Mouse (Mus musculus) midbrain, embryonic 12.5 days (tissue): ENCODE data around the gene Tmprss2. TPM values are rescaled to one million over a fixed set of nuclear protein-coding genes. Genes with fewer than 3 reads are reported as not detected.
"Not testable (repeated sequence)": the region's sequence is repeated elsewhere in the genome, so short reads cannot be mapped to it uniquely, and the experiment has no call there.

Source experiments
- ATAC-seq: fragments of 200-750 bp; cut with Nextera tagmentation; 2 replicates; pipeline ENCODE4 v1.8.0; 2017; ENCODE audit warnings: low read depth, moderate TSS enrichment, moderate library complexity; ENCODE audit not compliant: low FRiP score
- H3K27ac ChIP-seq: fragments of 300-500 bp; sonication (generic); replicated peaks from 2 replicates; pipeline ENCODE4 v1.5.1; 2016; ENCODE audit warnings: mild to moderate bottlenecking
- H3K27me3 ChIP-seq: fragments of 300-500 bp; sonication (generic); 2 replicates; pipeline ENCODE4 v1.6.1; 2016; ENCODE audit warnings: mild to moderate bottlenecking
- H3K36me3 ChIP-seq: fragments of 300-500 bp; sonication (generic); 2 replicates; pipeline ENCODE4 v1.6.1; 2016
- H3K4me1 ChIP-seq: fragments of 300-500 bp; sonication (generic); 2 replicates; pipeline ENCODE4 v1.6.1; 2016
- H3K4me2 ChIP-seq: fragments of 300-500 bp; sonication (generic); replicated peaks from 2 replicates; pipeline ENCODE4 v1.6.1; 2016; ENCODE audit warnings: mild to moderate bottlenecking, moderate library complexity
- H3K4me3 ChIP-seq: fragments of 300-500 bp; sonication (generic); 2 replicates; pipeline ENCODE4 v1.5.1; 2016; ENCODE audit warnings: mild to moderate bottlenecking
- H3K9ac ChIP-seq: fragments of 300-500 bp; sonication (generic); replicated peaks from 2 replicates; pipeline ENCODE4 v1.6.1; 2016; ENCODE audit warnings: mild to moderate bottlenecking, moderate library complexity
- H3K9me3 ChIP-seq: fragments of 300-500 bp; sonication (generic); 2 replicates; pipeline ENCODE4 v1.6.1; 2016; ENCODE audit warnings: mild to moderate bottlenecking
- WGBS: fragments of 180-500 bp; shearing (Covaris S2); methylation state at CpG from one replicate; pipeline ENCODE4 v1.1.7; 2016; 5-methylcytosine and 5-hydroxymethylcytosine counted together
- polyA plus RNA-seq: library from polyadenylated mRNA; unstranded; fragments of >200 nt; fragmentation: Nextera tagmentation; extraction: Ambion mirVana; gene quantifications from 2 replicates; pipeline ENCODE4 v1.2.1, GENCODE M21; 2016

Tmprss2 gene
- polyA plus RNA-seq, 1 experiment from 2014 or later: 0.55 TPM

DNA sequence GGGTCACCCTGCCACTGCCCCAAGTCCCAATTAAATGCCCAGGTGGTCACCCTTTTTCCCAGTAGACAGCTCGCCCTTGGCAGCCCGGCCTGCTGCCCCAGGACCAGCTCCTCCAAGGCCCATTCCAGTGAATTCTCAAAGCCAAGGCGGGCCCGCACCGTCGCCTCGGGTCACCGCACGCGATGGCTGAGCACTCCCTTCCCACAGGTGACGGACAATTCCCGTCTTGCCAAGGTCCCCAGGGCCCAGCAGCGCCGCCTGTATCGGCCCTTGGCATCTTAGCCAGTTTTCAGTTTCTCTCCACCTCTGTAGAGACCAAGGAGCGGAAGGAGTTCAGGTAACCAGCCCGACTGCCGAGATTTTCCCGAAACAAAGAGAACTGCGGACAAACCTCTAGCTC lies 749 bp downstream of the Tmprss2 start:
- Histone ChIP-seq H3K36me3 (no peaks in the 10 kb centered on the region), H3K27ac (no peak overlapping the region), H3K9me3 (no peaks in the 10 kb centered on the region), H3K9ac (no peak overlapping the region), H3K27me3 (peaks cover 46% of the 10 kb centered on the region), H3K4me1 (peaks cover 14% of the 10 kb centered on the region), H3K4me3 (peak overlapping the region; percentile 32), H3K4me2 (peak overlapping the region; percentile 54)
- ATAC-seq: no peak
- 4% methylated on average over 20 of the region's 20 CpGs for WGBS

DNA sequence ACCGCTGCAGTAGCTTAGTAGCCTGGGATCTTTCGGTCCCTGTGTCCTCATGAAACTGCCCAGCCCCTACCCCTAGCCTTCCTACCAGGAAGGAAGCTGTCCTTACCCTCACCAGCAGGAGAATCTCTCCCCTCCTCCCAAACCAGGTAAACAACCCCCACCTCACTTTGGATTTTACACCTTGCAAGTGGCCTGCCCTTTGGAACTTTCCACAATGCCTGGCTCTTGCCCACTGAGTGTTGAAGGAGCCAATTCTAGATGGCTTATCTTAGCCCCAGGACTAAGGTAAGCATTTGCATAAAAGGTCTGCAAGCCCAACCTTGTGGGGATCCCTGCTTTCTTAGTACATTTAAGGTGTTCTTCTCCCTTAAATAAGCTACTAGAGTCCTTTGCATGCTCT lies 1.3 kb downstream of the Tmprss2 start:
- Histone ChIP-seq H3K27me3 (peaks cover 46% of the 10 kb centered on the region), H3K36me3 (no peaks in the 10 kb centered on the region), H3K27ac (no peak overlapping the region), H3K9me3 (no peaks in the 10 kb centered on the region), H3K4me3 (no peak overlapping the region), H3K4me2 (no peak overlapping the region), H3K9ac (no peak overlapping the region), H3K4me1 (peaks cover 14% of the 10 kb centered on the region)
- no peak for ATAC-seq
- 79% methylated on average over 2 of the region's 2 CpGs for WGBS

DNA sequence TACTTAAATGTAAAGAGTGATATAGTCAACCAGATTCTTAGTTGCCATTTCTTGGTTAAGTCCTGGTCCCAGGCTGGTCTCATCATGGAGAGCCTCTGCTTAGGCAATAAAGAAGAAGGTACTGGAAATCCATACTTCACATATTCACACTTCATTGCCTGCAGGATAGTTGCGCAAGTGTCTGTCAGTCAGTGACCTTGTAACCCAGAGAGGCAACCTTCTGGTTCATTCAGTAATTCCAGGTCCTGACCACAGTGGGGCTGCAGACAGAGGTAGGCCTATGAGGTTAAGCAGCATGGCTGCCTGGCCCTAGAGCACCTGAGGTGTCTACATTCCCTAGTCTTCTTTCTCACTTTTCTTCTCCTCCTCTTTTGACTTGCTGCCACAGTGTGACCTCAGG lies 3.0 kb downstream of the Tmprss2 start:
- no peak for ATAC-seq
- H3K9me3 ChIP-seq: no peaks in the 10 kb centered on the region
- peaks cover 14% of the 10 kb centered on the region for H3K4me1 ChIP-seq
- H3K27ac ChIP-seq: no peak overlapping the region
- H3K27me3 ChIP-seq: peaks cover 46% of the 10 kb centered on the region
- H3K36me3 ChIP-seq: no peaks in the 10 kb centered on the region
- WGBS: 92% methylated on average over 1 of the region's 1 CpGs
- H3K9ac ChIP-seq: no peak overlapping the region
- no peak overlapping the region for H3K4me2 ChIP-seq
- no peak overlapping the region for H3K4me3 ChIP-seq

DNA sequence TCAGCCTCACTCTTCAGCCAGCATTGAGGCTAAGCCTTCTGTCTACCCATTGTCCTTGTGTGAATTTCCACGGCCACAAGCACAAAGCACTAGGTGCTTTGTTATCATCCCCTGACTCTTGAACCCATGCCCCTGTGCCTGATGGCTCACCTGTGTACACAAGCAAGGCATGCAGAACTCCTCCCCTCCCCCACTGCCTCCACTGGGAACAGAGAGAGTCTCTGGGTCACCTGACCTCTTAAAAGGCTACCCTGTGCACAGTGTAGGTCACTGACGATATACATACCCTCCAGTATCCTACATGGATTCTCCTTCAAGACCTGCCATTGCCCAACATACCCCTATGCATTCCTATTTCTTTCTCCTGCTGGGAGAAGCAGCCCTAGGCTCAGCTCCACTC lies 4.2 kb downstream of the Tmprss2 start:
- H3K4me1 ChIP-seq: peaks cover 14% of the 10 kb centered on the region
- no peak overlapping the region for H3K4me2 ChIP-seq
- ATAC-seq: no peak
- H3K4me3 ChIP-seq: no peak overlapping the region
- no peak overlapping the region for H3K27ac ChIP-seq
- H3K36me3 ChIP-seq: no peaks in the 10 kb centered on the region
- 78% methylated on average over 2 of the region's 2 CpGs for WGBS
- H3K27me3 ChIP-seq: peaks cover 39% of the 10 kb centered on the region
- H3K9ac ChIP-seq: no peak overlapping the region
- H3K9me3 ChIP-seq: no peaks in the 10 kb centered on the region

DNA sequence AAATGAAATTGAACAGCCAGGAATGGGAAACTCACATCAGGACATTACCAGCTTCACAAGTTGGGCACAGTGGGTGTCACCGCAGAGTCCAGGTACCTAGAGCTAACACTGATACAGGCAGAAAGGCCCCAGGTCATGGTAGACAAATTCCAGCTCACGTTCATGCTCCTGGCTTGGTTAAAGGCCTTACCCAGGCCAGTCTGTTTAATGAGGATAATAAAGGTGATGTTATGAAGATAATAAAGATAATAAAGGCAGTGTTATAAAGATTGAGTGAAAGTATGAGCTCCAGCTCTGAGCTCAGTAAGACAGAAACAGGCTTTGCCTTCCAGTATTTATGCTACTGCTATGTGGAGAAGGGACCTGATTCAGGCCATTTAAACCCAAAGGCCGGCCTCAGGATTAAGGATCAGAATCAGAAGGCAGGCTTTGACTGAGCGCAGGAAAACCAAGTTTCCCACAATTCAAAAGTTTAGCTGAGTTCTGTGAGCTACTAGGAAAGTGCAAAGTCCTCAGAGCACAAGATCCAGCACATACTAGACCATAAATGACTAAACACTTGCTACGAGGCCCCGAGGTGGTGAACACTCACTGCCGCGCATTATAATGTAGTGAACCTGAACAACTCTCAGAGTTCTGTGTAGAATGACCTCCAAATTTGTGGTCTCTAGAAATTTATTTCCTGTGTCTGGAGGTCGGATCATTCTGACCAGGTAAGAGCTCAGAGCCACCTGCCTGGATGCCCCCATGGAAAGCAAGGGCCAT lies 4.9 kb downstream of the Tmprss2 start:
- Histone ChIP-seq H3K9me3 (no peaks in the 10 kb centered on the region), H3K27me3 (peaks cover 32% of the 10 kb centered on the region), H3K4me3 (no peak overlapping the region), H3K27ac (no peak overlapping the region), H3K4me2 (no peak overlapping the region), H3K36me3 (no peaks in the 10 kb centered on the region), H3K4me1 (peaks cover 11% of the 10 kb centered on the region), H3K9ac (no peak overlapping the region)
- no peak for ATAC-seq
- 87% methylated on average over 9 of the region's 9 CpGs for WGBS

DNA sequence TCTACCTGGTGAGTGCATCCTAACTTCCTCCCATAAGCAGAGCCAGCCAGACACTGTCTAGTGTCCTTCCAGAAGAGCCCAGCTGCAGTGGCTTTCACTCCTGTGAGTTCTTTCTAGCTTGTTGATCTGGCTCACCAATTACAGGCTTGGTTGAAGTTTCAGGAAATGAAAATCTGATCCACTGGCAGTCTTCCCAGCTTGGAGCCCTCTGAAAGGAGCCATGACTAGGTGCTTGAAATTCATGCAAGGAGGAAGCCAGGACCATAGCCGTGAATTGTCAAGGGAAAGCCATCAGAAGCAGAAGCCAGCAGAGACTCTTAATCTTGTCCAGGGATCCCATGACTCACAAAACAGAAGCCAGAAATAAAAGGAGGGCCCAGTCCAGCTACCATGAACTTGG lies 8.7 kb downstream of the Tmprss2 start:
- H3K9me3 ChIP-seq: no peaks in the 10 kb centered on the region
- WGBS: 80% methylated on average over 1 of the region's 1 CpGs
- H3K4me3 ChIP-seq: no peak overlapping the region
- no peaks in the 10 kb centered on the region for H3K36me3 ChIP-seq
- no peaks in the 10 kb centered on the region for H3K4me1 ChIP-seq
- H3K4me2 ChIP-seq: no peak overlapping the region
- ATAC-seq: no peak
- no peak overlapping the region for H3K9ac ChIP-seq
- H3K27ac ChIP-seq: no peak overlapping the region
- H3K27me3 ChIP-seq: no peaks in the 10 kb centered on the region

DNA sequence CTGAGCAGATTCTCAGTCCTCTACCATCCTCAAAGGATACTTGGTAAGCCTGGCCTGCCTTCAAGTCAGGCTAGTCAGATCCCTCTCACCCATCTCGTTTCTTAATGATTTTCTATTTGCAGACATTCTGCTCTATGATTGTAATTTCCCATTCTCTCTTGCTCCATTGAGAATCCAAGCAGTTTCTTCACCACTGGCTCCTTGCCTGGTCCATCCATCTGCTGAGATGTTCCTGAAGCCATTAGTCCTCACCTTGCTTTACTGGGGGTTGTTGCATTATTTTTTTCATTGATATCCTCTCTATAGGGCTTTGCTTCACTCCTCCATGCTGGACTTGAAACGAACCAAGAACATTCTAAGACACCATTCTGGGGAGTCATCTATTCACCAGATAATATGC lies 10.4 kb downstream of the Tmprss2 start:
- H3K4me2 ChIP-seq: no peak overlapping the region
- H3K27me3 ChIP-seq: no peaks in the 10 kb centered on the region
- WGBS: 68% methylated on average over 2 of the region's 2 CpGs
- H3K4me3 ChIP-seq: no peak overlapping the region
- H3K36me3 ChIP-seq: no peaks in the 10 kb centered on the region
- H3K27ac ChIP-seq: no peak overlapping the region
- no peaks in the 10 kb centered on the region for H3K4me1 ChIP-seq
- no peak for ATAC-seq
- H3K9me3 ChIP-seq: no peaks in the 10 kb centered on the region
- H3K9ac ChIP-seq: no peak overlapping the region

DNA sequence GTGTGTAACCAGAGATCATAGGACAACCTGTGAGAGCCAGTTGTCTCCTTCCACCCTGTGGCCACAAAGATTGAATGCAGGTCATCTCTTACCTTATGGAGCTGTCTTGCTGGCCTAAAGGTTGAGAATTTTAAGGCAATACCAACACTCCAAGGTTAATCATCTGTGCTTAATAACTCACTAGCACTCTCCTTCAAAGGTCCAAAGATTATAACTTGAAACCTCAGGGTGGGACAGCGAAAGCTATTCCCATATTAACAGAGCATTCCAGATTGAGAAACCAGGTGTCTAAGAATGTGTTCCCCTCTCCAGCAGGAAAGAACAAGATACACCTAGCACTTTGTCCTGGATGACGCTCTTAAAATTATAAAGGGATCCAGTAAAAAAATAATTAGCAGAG lies 12.9 kb downstream of the Tmprss2 start:
- H3K9me3 ChIP-seq: no peaks in the 10 kb centered on the region
- 88% methylated on average over 2 of the region's 2 CpGs for WGBS

DNA sequence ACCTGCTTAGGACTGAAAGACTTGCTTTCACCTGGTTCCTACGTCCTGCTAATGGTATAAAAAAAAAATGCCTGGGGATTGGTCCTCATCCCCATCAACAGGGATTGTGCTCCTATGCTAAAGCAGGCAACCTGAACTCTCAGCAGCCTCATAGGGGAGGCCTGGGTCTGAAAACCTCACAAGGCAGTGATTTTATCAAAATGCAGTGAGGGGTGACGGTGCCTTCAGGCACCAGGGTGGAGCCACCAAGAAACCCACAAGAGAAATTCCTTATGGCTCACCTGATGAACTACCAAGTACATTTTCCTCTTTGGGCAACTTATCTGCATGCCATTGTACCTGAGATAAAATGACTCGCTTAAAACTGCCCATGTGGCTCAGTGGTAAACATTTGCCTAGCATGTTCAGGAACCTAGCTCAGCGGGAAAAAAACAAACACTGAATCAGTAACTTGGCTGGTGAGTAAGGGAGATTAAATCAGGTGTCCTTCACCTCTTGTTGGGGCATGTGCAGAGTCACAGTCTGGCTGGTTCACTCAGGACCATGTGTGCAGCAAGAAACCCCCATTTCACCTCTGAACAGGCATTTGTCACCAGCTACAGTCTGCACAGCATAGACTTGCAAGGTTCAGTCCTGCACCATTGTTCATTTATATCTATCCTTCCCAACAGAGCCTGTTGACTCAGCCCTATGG lies 17.0 kb downstream of the Tmprss2 start:
- Histone ChIP-seq H3K27ac (no peak overlapping the region), H3K4me2 (no peak overlapping the region), H3K4me3 (no peak overlapping the region), H3K9me3 (no peaks in the 10 kb centered on the region), H3K36me3 (no peaks in the 10 kb centered on the region), H3K27me3 (no peaks in the 10 kb centered on the region), H3K9ac (no peak overlapping the region), H3K4me1 (no peaks in the 10 kb centered on the region)
- no peak for ATAC-seq
- WGBS: 74% methylated on average over 4 of the region's 4 CpGs

More for the DNA sequence above, 12.9 kb downstream of the Tmprss2 start:
- Histone ChIP-seq H3K27me3 (no peaks in the 10 kb centered on the region), H3K4me1 (no peaks in the 10 kb centered on the region), H3K4me3 (no peak overlapping the region), H3K27ac (no peak overlapping the region), H3K36me3 (no peaks in the 10 kb centered on the region), H3K9ac (no peak overlapping the region), H3K4me2 (no peak overlapping the region)
- ATAC-seq: no peak

DNA sequence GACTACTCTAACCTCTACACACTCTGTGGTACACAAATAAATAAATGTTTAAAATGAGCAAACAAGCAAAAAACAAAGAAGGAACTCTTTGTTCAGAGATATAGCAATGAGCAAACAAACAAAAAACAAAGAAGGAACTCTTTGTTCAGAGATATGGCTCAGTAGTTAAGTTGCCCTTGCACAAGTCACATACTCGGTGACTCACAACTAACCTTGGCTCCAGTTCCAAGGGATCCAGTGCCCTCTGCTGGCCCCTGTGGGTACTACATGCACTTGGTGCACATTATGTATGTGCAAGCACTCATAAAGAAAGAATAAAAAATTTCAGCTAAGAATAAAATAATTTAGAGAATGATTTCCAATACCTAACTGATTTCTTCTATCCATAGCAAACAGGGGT lies 17.9 kb downstream of the Tmprss2 start:
- 27% methylated on average over 1 of the region's 1 CpGs for WGBS
- Histone ChIP-seq H3K9me3 (no peaks in the 10 kb centered on the region), H3K36me3 (no peaks in the 10 kb centered on the region), H3K27ac (no peak overlapping the region), H3K4me1 (no peaks in the 10 kb centered on the region), H3K9ac (no peak overlapping the region), H3K4me3 (no peak overlapping the region), H3K4me2 (no peak overlapping the region), H3K27me3 (no peaks in the 10 kb centered on the region)
- no peak for ATAC-seq

DNA sequence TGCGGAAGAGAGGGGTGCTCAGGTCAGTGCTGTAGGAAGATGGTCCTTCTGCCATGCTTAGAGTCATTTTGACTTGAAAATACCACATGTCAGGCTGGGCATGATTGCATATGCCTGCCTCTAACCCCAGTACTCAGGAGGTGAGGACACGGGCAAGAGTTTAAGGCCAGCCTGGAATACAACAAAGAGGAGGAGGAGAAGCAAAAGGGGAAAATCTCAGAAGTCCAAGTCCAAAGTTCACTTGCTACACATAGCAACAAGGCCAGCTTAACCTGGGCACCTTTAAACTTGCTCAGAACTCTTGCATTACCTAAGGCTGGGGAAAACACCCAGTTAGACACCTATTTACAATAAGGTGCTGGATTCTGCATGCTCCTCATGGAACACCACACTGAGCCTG lies 19.5 kb downstream of the Tmprss2 start:
- no peak for ATAC-seq
- Histone ChIP-seq H3K9me3 (no peaks in the 10 kb centered on the region), H3K4me3 (no peak overlapping the region), H3K36me3 (no peaks in the 10 kb centered on the region), H3K4me1 (no peaks in the 10 kb centered on the region), H3K27ac (no peak overlapping the region), H3K9ac (no peak overlapping the region), H3K4me2 (no peak overlapping the region), H3K27me3 (no peaks in the 10 kb centered on the region)
- 85% methylated on average over 2 of the region's 2 CpGs for WGBS

DNA sequence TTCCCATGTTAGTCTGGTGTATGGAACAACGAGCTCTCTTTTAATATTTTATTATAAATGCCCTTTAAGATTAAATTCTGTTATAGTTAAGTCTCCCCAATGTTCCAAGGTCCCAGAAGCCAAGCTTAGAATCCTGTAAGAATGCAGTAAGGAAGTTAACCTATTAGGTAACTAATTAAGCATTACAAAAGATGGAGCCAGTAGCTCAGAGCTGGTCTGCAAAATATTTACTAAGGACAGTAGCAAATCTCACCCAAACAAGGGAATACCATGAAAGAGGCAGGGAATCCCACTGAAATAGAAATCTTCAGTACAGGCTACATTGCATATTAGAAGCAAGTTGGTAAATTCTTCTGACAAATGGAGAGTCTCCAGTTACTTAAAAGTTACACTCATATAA lies 28.1 kb downstream of the Tmprss2 start:
- not testable (repeated sequence) for H3K27ac ChIP-seq, H3K4me3 ChIP-seq, H3K9me3 ChIP-seq, H3K4me2 ChIP-seq, H3K36me3 ChIP-seq, H3K9ac ChIP-seq, ATAC-seq, H3K4me1 ChIP-seq, H3K27me3 ChIP-seq
- 93% methylated on average over 1 of the region's 1 CpGs for WGBS
